Mouse (Mus musculus): Measurements from ENCODE around the gene Gm9821. TPM values are rescaled to one million over a fixed set of nuclear protein-coding genes. Genes with fewer than 3 reads are reported as not detected.

The Gm9821 gene
- polyA plus RNA-seq, 1 experiment from 2014 or later = 0.56 TPM

GRCm38 (mm10) chr2:91929936-91930335, 15.6 kb upstream of the Gm9821 start:
- 13% methylated on average over 12 of the region's 12 CpGs for WGBS
- peak; percentile 89 for DNase-seq (ENCODE audit: low spot score)
- Histone ChIP-seq H3K27ac (peak overlapping the region; percentile 100), H3K9me3 (replicated peaks) (no peaks in the 10 kb centered on the region), H3K4me1 (peaks cover 62% of the 10 kb centered on the region), H3K4me3 (peak overlapping the region; percentile 88), H3K36me3 (peaks cover 51% of the 10 kb centered on the region), H3K27me3 (ENCODE audit: low read depth, poor library complexity, severe bottlenecking) (peaks cover 7% of the 10 kb centered on the region)

GRCm38 (mm10) chr2:91930761-91931291, 14.7 kb upstream of the Gm9821 start:
- Histone ChIP-seq H3K27me3 (ENCODE audit: low read depth, poor library complexity, severe bottlenecking) (no peaks in the 10 kb centered on the region), H3K4me1 (peaks cover 65% of the 10 kb centered on the region), H3K9me3 (replicated peaks) (no peaks in the 10 kb centered on the region), H3K27ac (peak overlapping the region; percentile 100), H3K4me3 (peak overlapping the region; percentile 88), H3K36me3 (peaks cover 60% of the 10 kb centered on the region)
- WGBS = under 1% methylated on average over 23 of the region's 23 CpGs
- peak; percentile 68 for DNase-seq (ENCODE audit: low spot score)

GRCm38 (mm10) chr2:91931328-91932159, 14.0 kb upstream of the Gm9821 start:
- no peaks in the 10 kb centered on the region for H3K27me3 ChIP-seq (ENCODE audit: low read depth, poor library complexity, severe bottlenecking)
- H3K9me3 ChIP-seq (replicated peaks) = no peaks in the 10 kb centered on the region
- H3K36me3 ChIP-seq = peaks cover 67% of the 10 kb centered on the region
- H3K27ac ChIP-seq = peak overlapping the region; percentile 100
- H3K4me1 ChIP-seq = peaks cover 69% of the 10 kb centered on the region
- peak overlapping the region; percentile 88 for H3K4me3 ChIP-seq
- under 1% methylated on average over 48 of the region's 50 CpGs for WGBS
- peak; percentile 97 for DNase-seq (ENCODE audit: low spot score)

- no peaks in the 10 kb centered on the region for H3K27me3 ChIP-seq (ENCODE audit: low read depth, poor library complexity, severe bottlenecking)
- DNase-seq (ENCODE audit: low spot score) = peak; percentile 81
- H3K9me3 ChIP-seq (replicated peaks) = no peaks in the 10 kb centered on the region
- H3K27ac ChIP-seq = peak within 1 kb of the TSS; percentile 100
- H3K4me1 ChIP-seq = peaks cover 75% of the 10 kb centered on the region
- peaks cover 74% of the 10 kb centered on the region for H3K36me3 ChIP-seq
- peak within 1 kb of the TSS; percentile 88 for H3K4me3 ChIP-seq
- under 1% methylated on average over 15 of the region's 16 CpGs for WGBS
These were observed 13.3 kb upstream of the Gm9821 start, which contains the start of gene Mdk for GRCm38 (mm10) chr2:91932160-91932711. Gene Mdk, minus strand, starts transcription at chr2:91932297.

GRCm38 (mm10) chr2:91932737-91933350, 12.7 kb upstream of the Gm9821 start:
- peak overlapping the region; percentile 100 for H3K27ac ChIP-seq
- peaks cover 70% of the 10 kb centered on the region for H3K4me1 ChIP-seq
- 9% methylated on average over 6 of the region's 6 CpGs for WGBS
- no peaks in the 10 kb centered on the region for H3K27me3 ChIP-seq (ENCODE audit: low read depth, poor library complexity, severe bottlenecking)
- no peaks in the 10 kb centered on the region for H3K9me3 ChIP-seq (replicated peaks)
- peak; percentile 73 for DNase-seq (ENCODE audit: low spot score)
- H3K36me3 ChIP-seq = peaks cover 76% of the 10 kb centered on the region
- peak overlapping the region; percentile 88 for H3K4me3 ChIP-seq

GRCm38 (mm10) chr2:91933471-91933870, 12.0 kb upstream of the Gm9821 start:
- H3K27me3 ChIP-seq (ENCODE audit: low read depth, poor library complexity, severe bottlenecking) = no peaks in the 10 kb centered on the region
- H3K4me1 ChIP-seq = peaks cover 63% of the 10 kb centered on the region
- 11% methylated on average over 9 of the region's 9 CpGs for whole genome bisulfite sequencing
- peak overlapping the region; percentile 100 for H3K27ac ChIP-seq
- H3K4me3 ChIP-seq = peak overlapping the region; percentile 88
- H3K36me3 ChIP-seq = peaks cover 77% of the 10 kb centered on the region
- DNase-seq (ENCODE audit: low spot score) = no peak
- no peaks in the 10 kb centered on the region for H3K9me3 ChIP-seq (replicated peaks)

GRCm38 (mm10) chr2:91934016-91934415, 11.5 kb upstream of the Gm9821 start:
- WGBS = 49% methylated on average over 8 of the region's 8 CpGs
- peak overlapping the region; percentile 88 for H3K4me3 ChIP-seq

GRCm38 (mm10) chr2:91934826-91935525, 10.5 kb upstream of the Gm9821 start:
- H3K27ac ChIP-seq = peak overlapping the region; percentile 100
- H3K4me3 ChIP-seq = no peak overlapping the region
- peaks cover 77% of the 10 kb centered on the region for H3K36me3 ChIP-seq
- no peaks in the 10 kb centered on the region for H3K27me3 ChIP-seq (ENCODE audit: low read depth, poor library complexity, severe bottlenecking)
- H3K4me1 ChIP-seq = peaks cover 48% of the 10 kb centered on the region
- H3K9me3 ChIP-seq (replicated peaks) = no peaks in the 10 kb centered on the region
- DNase-seq (ENCODE audit: low spot score) = no peak
- 89% methylated on average over 9 of the region's 9 CpGs for WGBS

More at GRCm38 (mm10) chr2:91934016-91934415, 11.5 kb upstream of the Gm9821 start:
- peak overlapping the region; percentile 100 for H3K27ac ChIP-seq
- H3K4me1 ChIP-seq = peaks cover 58% of the 10 kb centered on the region
- H3K36me3 ChIP-seq = peaks cover 77% of the 10 kb centered on the region
- DNase-seq (ENCODE audit: low spot score) = peak; percentile 41
- no peaks in the 10 kb centered on the region for H3K9me3 ChIP-seq (replicated peaks)
- no peaks in the 10 kb centered on the region for H3K27me3 ChIP-seq (ENCODE audit: low read depth, poor library complexity, severe bottlenecking)

- 93% methylated on average over 7 of the region's 7 CpGs for WGBS
- H3K27ac ChIP-seq = no peak overlapping the region; the same call in 1 of the 2 replicates
- peaks cover 81% of the 10 kb centered on the region for H3K36me3 ChIP-seq
- no peaks in the 10 kb centered on the region for H3K27me3 ChIP-seq (ENCODE audit: low read depth, poor library complexity, severe bottlenecking)
- H3K4me3 ChIP-seq = no peak overlapping the region
- peaks cover 48% of the 10 kb centered on the region for H3K4me1 ChIP-seq
- no peak for DNase-seq (ENCODE audit: low spot score)
- H3K9me3 ChIP-seq (replicated peaks) = no peaks in the 10 kb centered on the region
These were observed 9.3 kb upstream of the Gm9821 start for GRCm38 (mm10) chr2:91936154-91936553.

- 84% methylated on average over 15 of the region's 15 CpGs for WGBS
- no peaks in the 10 kb centered on the region for H3K9me3 ChIP-seq (replicated peaks)
- no peak overlapping the region for H3K4me3 ChIP-seq
- H3K4me1 ChIP-seq = peaks cover 30% of the 10 kb centered on the region
- H3K36me3 ChIP-seq = peaks cover 89% of the 10 kb centered on the region
- H3K27me3 ChIP-seq (ENCODE audit: low read depth, poor library complexity, severe bottlenecking) = no peaks in the 10 kb centered on the region
- H3K27ac ChIP-seq = no peak overlapping the region
- no peak for DNase-seq (ENCODE audit: low spot score)
These were observed 6.1 kb upstream of the Gm9821 start for GRCm38 (mm10) chr2:91939303-91939935.

- peaks cover 23% of the 10 kb centered on the region for H3K4me1 ChIP-seq
- no peaks in the 10 kb centered on the region for H3K9me3 ChIP-seq (replicated peaks)
- no peaks in the 10 kb centered on the region for H3K27me3 ChIP-seq (ENCODE audit: low read depth, poor library complexity, severe bottlenecking)
- H3K36me3 ChIP-seq = peaks cover 69% of the 10 kb centered on the region
- 80% methylated on average over 6 of the region's 6 CpGs for WGBS
- no peak for DNase-seq (ENCODE audit: low spot score)
- H3K27ac ChIP-seq = no peak overlapping the region
- no peak overlapping the region for H3K4me3 ChIP-seq
These were observed 3.1 kb upstream of the Gm9821 start for GRCm38 (mm10) chr2:91942356-91942755.

All from limb, embryonic 10.5 days (tissue).